Mouse (Mus musculus) stomach, embryonic 16.5 days (tissue): ENCODE data around the gene A930017K11Rik. TPM values are rescaled to one million over a fixed set of nuclear protein-coding genes. Genes with fewer than 3 reads are reported as not detected.
A peak's percentile ranks its signal among the peaks of the same experiment; 100 is the strongest.

Experiments
- ATAC-seq: fragments of 200-750 bp; cut with Nextera tagmentation; 2 replicates; pipeline ENCODE4 v1.8.0; 2017; ENCODE audit warnings: moderate number of reproducible peaks, moderate TSS enrichment; ENCODE audit not compliant: insufficient read depth, low FRiP score
- H3K27ac ChIP-seq: fragments of 300-500 bp; sonication (generic); 2 replicates; pipeline ENCODE4 v1.5.1; 2014; ENCODE audit warnings: low read length
- H3K27me3 ChIP-seq: fragments of 300-500 bp; sonication (generic); 2 replicates; pipeline ENCODE4 v1.6.1; 2014; ENCODE audit warnings: low read length, control low read depth, mixed read lengths; ENCODE audit not compliant: control insufficient read depth, insufficient read depth
- H3K36me3 ChIP-seq: fragments of 300-500 bp; sonication (generic); 2 replicates; pipeline ENCODE4 v1.6.1; 2014; ENCODE audit warnings: low read length; ENCODE audit not compliant: control insufficient read depth, insufficient read depth
- H3K4me1 ChIP-seq: fragments of 300-500 bp; sonication (generic); 2 replicates; pipeline ENCODE4 v1.6.1; 2014; ENCODE audit warnings: low read length, control low read depth, mixed read lengths; ENCODE audit not compliant: control insufficient read depth, insufficient read depth
- H3K4me2 ChIP-seq: fragments of 300-500 bp; sonication (generic); 2 replicates; pipeline ENCODE4 v1.6.1; 2014; ENCODE audit warnings: low read depth, low read length, mixed read lengths
- H3K4me3 ChIP-seq: fragments of 300-500 bp; sonication (generic); replicated peaks from 2 replicates; pipeline ENCODE4 v1.5.1; 2014; ENCODE audit warnings: mild to moderate bottlenecking, low read length
- H3K9ac ChIP-seq: fragments of 300-500 bp; sonication (generic); 2 replicates; pipeline ENCODE4 v1.6.1; 2014; ENCODE audit warnings: low read length
- H3K9me3 ChIP-seq: fragments of 300-500 bp; sonication (generic); replicated peaks from 2 replicates; pipeline ENCODE4 v1.6.1; 2016; ENCODE audit warnings: low read length, control low read depth; ENCODE audit not compliant: control insufficient read depth
- WGBS: fragments of 180-500 bp; shearing (Covaris S2); extraction: QIAGEN DNeasy Blood & Tissue Kit; methylation state at CpG from one replicate; pipeline ENCODE4 v1.1.7; 2014; 5-methylcytosine and 5-hydroxymethylcytosine counted together
- polyA plus RNA-seq: library from polyadenylated mRNA; unstranded; fragments of >200 nt; fragmentation: Nextera tagmentation; extraction: Ambion mirVana; gene quantifications from 2 replicates; pipeline ENCODE4 v1.2.1, GENCODE M21; 2015

Gene A930017K11Rik
- polyA plus RNA-seq, 1 experiment from 2014 or later = 0.31 TPM

DNA sequence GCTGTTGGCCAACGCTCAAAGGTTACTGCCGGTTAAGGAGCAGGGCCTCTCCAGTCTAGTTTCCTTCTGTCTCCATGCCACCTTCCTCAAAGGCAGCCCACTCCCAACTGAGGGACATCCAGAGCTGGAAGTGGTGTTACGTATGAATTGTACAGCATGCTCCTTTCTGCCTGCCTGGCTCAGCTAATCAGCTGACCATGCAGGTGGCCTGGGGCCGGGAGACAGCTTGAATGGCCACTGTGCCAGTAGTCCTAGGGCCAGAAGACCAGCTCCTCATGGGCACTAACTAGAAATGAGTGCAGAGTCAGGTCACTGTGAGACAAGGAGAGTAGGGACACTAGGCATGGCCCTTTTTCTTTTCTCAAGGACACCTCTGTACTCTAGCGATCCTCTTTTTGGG, 796 bp upstream of the A930017K11Rik start:
- H3K9me3 ChIP-seq = no peaks in the 10 kb centered on the region
- H3K4me3 ChIP-seq = no peak overlapping the region
- ATAC-seq = no peak
- H3K27ac ChIP-seq = no peak overlapping the region
- peaks cover 38% of the 10 kb centered on the region for H3K27me3 ChIP-seq
- H3K4me2 ChIP-seq = no peak overlapping the region
- WGBS = 80% methylated on average over 5 of the region's 5 CpGs
- H3K4me1 ChIP-seq = peaks cover 8% of the 10 kb centered on the region
- no peaks in the 10 kb centered on the region for H3K36me3 ChIP-seq
- H3K9ac ChIP-seq = no peak overlapping the region

- WGBS = under 1% methylated on average over 33 of the region's 33 CpGs
- Histone ChIP-seq H3K36me3 (no peaks in the 10 kb centered on the region), H3K9me3 (no peaks in the 10 kb centered on the region), H3K4me1 (peaks cover 8% of the 10 kb centered on the region), H3K27me3 (peaks cover 38% of the 10 kb centered on the region), H3K27ac (no peak overlapping the region), H3K4me3 (peak overlapping the region; percentile 48), H3K9ac (peak overlapping the region; percentile 56), H3K4me2 (peak overlapping the region; percentile 72)
- no peak for ATAC-seq
These were observed 1.1 kb downstream of the A930017K11Rik start for GRCm38 (mm10) chr17:25951225-25951802.

- H3K27ac ChIP-seq = no peak overlapping the region
- H3K27me3 ChIP-seq = peaks cover 38% of the 10 kb centered on the region
- H3K9me3 ChIP-seq = no peaks in the 10 kb centered on the region
- no peak overlapping the region for H3K9ac ChIP-seq
- 0% methylated on average over 2 of the region's 3 CpGs for WGBS
- no peak overlapping the region for H3K4me2 ChIP-seq
- H3K4me3 ChIP-seq = no peak overlapping the region
- no peaks in the 10 kb centered on the region for H3K36me3 ChIP-seq
- no peak for ATAC-seq
- H3K4me1 ChIP-seq = peaks cover 8% of the 10 kb centered on the region
These were observed 1.7 kb downstream of the A930017K11Rik start for GRCm38 (mm10) chr17:25950706-25951105.

DNA sequence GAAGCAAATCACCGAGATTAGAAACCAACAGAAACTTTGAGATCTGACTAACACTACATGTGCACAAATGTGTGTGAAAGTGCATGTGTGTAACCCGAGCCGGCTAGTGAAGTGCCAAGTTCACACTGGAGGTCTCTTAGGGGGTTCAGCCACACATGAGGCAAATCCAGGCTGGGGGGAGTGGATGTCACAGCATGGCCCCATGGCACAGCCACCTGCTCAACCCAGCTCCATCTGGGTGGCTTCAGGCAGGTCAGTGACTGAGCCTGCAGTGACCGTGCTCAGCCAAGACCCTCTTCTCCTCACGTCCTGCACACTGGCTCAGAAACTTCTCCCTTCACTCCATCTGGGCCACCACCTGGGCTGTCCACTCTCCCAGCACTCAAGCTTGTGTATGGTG, 2.4 kb downstream of the A930017K11Rik start:
- Histone ChIP-seq H3K36me3 (no peaks in the 10 kb centered on the region), H3K4me3 (no peak overlapping the region), H3K27ac (no peak overlapping the region), H3K4me1 (peaks cover 8% of the 10 kb centered on the region), H3K9me3 (no peaks in the 10 kb centered on the region), H3K9ac (no peak overlapping the region), H3K4me2 (no peak overlapping the region), H3K27me3 (peaks cover 38% of the 10 kb centered on the region)
- WGBS = 74% methylated on average over 5 of the region's 5 CpGs
- ATAC-seq = no peak

DNA sequence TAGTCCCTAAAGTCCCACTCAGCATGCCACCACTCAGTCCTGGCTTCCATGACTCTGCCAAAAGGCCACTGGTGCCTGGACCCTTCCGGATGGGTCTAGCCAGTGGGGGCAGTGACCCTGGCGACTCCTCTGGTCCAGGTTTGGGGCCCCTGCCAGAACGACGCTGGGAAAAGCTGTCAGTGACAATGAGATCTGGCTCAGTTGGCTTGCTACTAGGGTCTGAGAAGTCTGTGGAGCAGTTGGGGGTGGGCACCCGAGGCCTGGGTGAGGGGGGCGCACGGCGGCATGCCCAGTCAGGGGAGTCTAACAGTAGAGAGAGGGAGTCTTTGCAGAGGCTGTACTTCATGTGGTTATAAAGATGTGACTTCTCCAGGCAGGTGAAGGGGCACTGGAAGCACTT, 4.3 kb downstream of the A930017K11Rik start:
- Histone ChIP-seq H3K4me2 (no peak overlapping the region), H3K4me1 (peaks cover 8% of the 10 kb centered on the region), H3K27ac (no peak overlapping the region), H3K27me3 (peaks cover 33% of the 10 kb centered on the region), H3K9me3 (no peaks in the 10 kb centered on the region), H3K9ac (no peak overlapping the region), H3K36me3 (no peaks in the 10 kb centered on the region), H3K4me3 (no peak overlapping the region)
- 80% methylated on average over 8 of the region's 8 CpGs for WGBS
- no peak for ATAC-seq

GRCm38 (mm10) chr17:25947576-25947975, 4.8 kb downstream of the A930017K11Rik start:
- Histone ChIP-seq H3K4me2 (no peak overlapping the region), H3K27me3 (peaks cover 28% of the 10 kb centered on the region), H3K4me1 (peaks cover 8% of the 10 kb centered on the region), H3K9ac (peak overlapping the region; percentile 3; the same call in 1 of the 2 replicates), H3K9me3 (no peaks in the 10 kb centered on the region), H3K36me3 (no peaks in the 10 kb centered on the region), H3K27ac (no peak overlapping the region), H3K4me3 (no peak overlapping the region)
- no peak for ATAC-seq
- WGBS = 71% methylated on average over 4 of the region's 4 CpGs

DNA sequence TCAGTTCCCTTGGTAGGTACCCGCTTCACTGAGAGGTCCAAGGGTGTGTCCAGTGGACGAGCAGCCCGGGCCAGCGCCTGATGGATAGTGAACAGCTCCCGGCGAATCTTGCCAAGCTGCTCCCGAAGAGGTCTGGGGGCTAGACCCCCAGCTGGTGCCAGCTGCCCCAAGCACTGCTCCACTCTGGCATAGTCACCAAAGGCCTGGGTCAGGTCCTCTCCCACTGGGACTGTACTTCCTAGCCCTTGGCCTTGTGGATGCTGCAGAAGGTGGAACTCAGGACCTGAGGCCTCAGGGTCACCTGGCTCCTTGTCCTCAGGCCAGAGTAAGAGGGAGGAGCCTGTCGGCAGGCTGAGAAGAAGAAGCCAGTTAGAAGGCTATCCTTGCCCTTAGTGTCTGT, 5.5 kb downstream of the A930017K11Rik start:
- 83% methylated on average over 8 of the region's 8 CpGs for WGBS
- Histone ChIP-seq H3K9ac (no peak overlapping the region), H3K27me3 (peaks cover 21% of the 10 kb centered on the region), H3K4me3 (no peak overlapping the region), H3K4me1 (peaks cover 4% of the 10 kb centered on the region), H3K36me3 (no peaks in the 10 kb centered on the region), H3K9me3 (no peaks in the 10 kb centered on the region), H3K4me2 (no peak overlapping the region), H3K27ac (no peak overlapping the region)
- ATAC-seq = no peak

DNA sequence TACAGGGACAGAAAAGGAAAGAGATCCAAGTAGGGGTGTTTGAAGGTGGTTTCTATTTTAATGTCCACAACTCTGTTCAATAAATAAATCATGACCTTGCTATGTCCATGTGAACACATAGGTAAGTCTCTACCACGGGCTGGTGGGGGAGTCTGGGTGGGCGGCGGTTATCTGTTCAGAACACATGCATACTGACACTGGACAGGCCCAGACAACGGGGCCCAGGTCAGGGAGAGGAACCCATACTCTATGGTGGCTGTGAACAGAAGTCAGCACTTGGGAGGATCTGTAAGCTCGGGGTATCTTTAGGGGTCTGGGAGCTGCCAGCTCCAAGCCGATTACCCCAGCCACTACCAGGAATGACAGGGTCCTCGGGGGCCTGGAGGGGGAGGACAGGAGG, 6.0 kb downstream of the A930017K11Rik start:
- WGBS = 74% methylated on average over 7 of the region's 7 CpGs
- no peak overlapping the region for H3K27ac ChIP-seq

DNA sequence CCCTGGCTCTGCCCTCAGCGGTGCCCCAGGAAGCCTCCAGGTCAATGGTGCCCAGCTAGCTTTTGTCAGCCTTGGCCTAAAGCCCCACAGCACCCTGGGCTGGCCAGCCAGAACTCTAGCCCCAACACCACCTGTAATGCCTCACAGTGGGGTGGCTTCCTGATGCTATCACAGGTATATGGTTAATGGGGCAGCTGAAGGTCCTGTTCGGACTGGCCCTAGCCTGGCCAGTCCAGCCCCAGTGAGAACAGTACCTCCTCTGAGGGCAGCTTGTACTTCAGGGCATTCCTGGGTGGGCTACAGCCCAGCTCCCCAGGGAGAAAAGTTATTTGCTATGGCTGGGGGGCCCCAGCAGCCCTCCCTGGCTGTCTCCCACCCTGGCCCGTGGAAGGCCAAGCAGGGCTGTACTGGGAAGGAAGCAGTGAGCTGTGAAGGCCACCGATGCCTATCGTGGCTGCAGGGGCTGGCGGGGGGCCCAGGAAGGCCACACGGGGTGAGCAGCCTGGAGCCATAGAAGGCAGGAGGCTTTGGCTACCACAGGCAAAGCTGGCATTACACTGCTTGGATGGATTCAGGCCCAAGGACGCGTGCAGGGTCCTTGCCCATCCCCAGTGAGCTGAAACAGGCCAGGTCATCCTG, 6.7 kb downstream of the A930017K11Rik start:
- 76% methylated on average over 9 of the region's 9 CpGs for WGBS
- Histone ChIP-seq H3K4me1 (peaks cover 6% of the 10 kb centered on the region), H3K27me3 (peaks cover 10% of the 10 kb centered on the region), H3K9ac (no peak overlapping the region), H3K36me3 (no peaks in the 10 kb centered on the region), H3K4me2 (no peak overlapping the region), H3K27ac (no peak overlapping the region), H3K9me3 (no peaks in the 10 kb centered on the region), H3K4me3 (no peak overlapping the region)
- ATAC-seq = no peak

More for the DNA sequence above, 6.0 kb downstream of the A930017K11Rik start:
- peaks cover 17% of the 10 kb centered on the region for H3K27me3 ChIP-seq
- no peaks in the 10 kb centered on the region for H3K9me3 ChIP-seq
- H3K4me2 ChIP-seq = no peak overlapping the region
- ATAC-seq = no peak
- no peaks in the 10 kb centered on the region for H3K36me3 ChIP-seq
- no peak overlapping the region for H3K9ac ChIP-seq
- no peak overlapping the region for H3K4me3 ChIP-seq
- H3K4me1 ChIP-seq = peaks cover 2% of the 10 kb centered on the region
